Mouse (Mus musculus): ENCODE data around the gene Smim9. TPM values are rescaled to one million over a fixed set of nuclear protein-coding genes. Genes with fewer than 3 reads are reported as not detected.
A peak's percentile ranks its signal among the peaks of the same experiment; 100 is the strongest.

The Smim9 gene
- polyA plus RNA-seq, 1 experiment from 2014 or later: not detected

DNA sequence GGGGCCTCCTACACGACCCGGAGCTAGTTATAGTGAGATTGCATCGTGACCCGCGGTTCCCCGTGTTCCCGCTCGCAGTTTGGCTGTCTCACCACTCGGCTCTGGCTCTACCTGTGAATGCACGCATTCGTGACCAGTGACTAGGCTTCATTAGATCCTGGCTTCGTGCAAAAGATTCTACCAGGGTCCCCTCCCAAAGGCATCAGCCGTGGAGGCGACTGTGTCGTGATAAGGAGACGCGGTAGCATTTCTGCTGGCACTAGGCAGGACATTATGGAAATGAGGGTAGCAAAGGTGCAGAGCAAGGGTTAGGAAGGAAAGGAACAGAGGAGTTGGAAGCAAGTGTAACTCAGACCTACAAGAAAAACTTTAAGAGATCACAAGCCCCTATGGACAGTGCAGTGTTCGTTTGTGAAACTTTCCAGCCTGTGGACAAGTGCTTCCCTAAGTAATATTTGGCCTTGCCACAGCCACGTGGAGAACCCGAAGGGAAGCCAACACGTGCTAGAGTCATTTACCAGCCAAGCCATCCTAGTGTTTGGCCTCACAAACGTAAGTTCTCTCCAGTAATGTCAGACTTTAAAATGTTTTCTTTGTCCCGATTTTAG lies 67.3 kb downstream of the Smim9 start:
- DNase-seq (ENCODE audit: low spot score) (peak; percentile 34), ATAC-seq (ENCODE audit: insufficient number of reproducible peaks, low FRiP score, low TSS enrichment, low read depth) (0 out of 2 replicates have a peak, but pooled peaks have one; percentile 8)
- Histone ChIP-seq H3K27ac (replicated peaks; ENCODE audit: low read depth, low read length) (0 out of 2 replicates have a peak overlapping the region, but pooled peaks have one; percentile 30), H3K27me3 (ENCODE audit: control insufficient read depth, insufficient read depth, low read length) (no peaks in the 10 kb centered on the region), H3K4me2 (ENCODE audit: low read depth, severe bottlenecking) (peak overlapping the region; percentile 38), H3K9ac (ENCODE audit: low read length) (peak overlapping the region; percentile 69), H3K4me3 (ENCODE audit: low read depth, low read length) (peak overlapping the region; percentile 50), H3K4me1 (ENCODE audit: control insufficient read depth, insufficient read depth, low read length) (no peaks in the 10 kb centered on the region), H3K36me3 (ENCODE audit: control insufficient read depth, insufficient read depth, low read length) (no peaks in the 10 kb centered on the region), H3K9me3 (ENCODE audit: control insufficient read depth, low read length) (no peaks in the 10 kb centered on the region; the same call in 1 of the 2 replicates)
- 24% methylated on average over 23 of the region's 23 CpGs for WGBS

Other genes with a start within 250 kb of the Smim9 start
- gene Gab3, start 78.3 kb downstream of the Smim9 start, polyA plus RNA-seq (2014; fragmentation: Nextera tagmentation; extraction: Ambion mirVana): 0.84 and 1.2 TPM in 2 replicates
- gene Dkc1, start 67.9 kb downstream of the Smim9 start, polyA plus RNA-seq (2014; fragmentation: Nextera tagmentation; extraction: Ambion mirVana): 160 and 172 TPM in 2 replicates
- 28.7 and 30.5 TPM in 2 replicates for gene Mpp1, start 32.8 kb downstream of the Smim9 start, polyA plus RNA-seq (2014; fragmentation: Nextera tagmentation; extraction: Ambion mirVana)
- 46.9 and 54.6 TPM in 2 replicates for gene Fundc2, start 218.6 kb upstream of the Smim9 start, polyA plus RNA-seq (2014; fragmentation: Nextera tagmentation; extraction: Ambion mirVana)
- gene F8, start 218.8 kb upstream of the Smim9 start, polyA plus RNA-seq (2014; fragmentation: Nextera tagmentation; extraction: Ambion mirVana): 1.2 and 1.6 TPM in 2 replicates